Mouse (Mus musculus) urinary bladder, postnatal 36 days (tissue): ENCODE results near the gene Phf11b.
A peak's percentile ranks its signal among the peaks of the same experiment; 100 is the strongest.
"Not testable (repeated sequence)": the region's sequence is repeated elsewhere in the genome, so short reads cannot be mapped to it uniquely, and the experiment has no call there.

Experiments
- DNase-seq, 2 experiments: peaks; one replicate each; pipeline ENCODE4 v3.0.0; 2022; ENCODE audit warnings: low spot score in 2 of 2, mixed read lengths in 1 of 2

Gene Phf11b

DNA sequence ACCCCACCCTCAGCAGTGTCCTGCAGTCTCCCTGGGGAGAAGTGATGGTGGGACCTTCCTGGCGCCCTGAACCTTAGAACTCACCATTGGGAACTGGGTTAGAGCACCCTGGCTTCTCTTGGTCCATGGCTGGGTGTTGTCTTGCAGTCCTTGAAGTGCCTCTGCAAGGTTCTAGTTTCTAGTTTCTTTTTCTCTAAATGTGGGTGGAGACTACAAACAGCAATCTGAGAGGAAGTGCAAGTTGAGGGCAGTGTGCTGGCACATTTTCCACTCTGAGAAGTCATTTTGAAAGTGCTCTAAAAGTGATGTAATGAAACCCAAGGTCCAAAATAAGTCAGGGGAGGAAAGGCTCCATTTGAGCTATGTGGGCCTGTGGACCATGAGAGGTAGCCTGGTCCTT is at the start of gene Phf11b:
Phf11b (minus strand) TSS at position 163 of the 400 bp plus-strand sequence.
- DNase-seq = not testable (repeated sequence)

DNA sequence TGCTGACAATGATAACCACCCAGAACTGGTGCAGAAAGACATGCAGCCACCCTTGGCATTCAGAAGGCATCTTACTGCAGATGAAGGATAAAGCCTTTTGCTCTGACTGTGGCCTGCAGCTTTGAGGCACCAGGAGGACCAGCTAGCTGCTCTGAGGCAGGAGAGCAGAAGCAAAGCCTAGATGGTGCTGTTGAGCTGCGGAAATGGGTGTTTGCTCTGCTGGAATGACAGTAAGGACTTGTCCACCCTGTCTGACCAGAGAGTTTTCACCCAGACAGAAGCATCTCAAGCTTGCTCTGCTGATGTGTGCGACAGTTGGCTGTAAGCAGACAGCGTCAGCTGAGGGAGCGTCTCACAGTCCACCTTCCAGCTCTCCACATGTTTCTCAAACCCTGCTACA is 49.0 kb upstream of the Phf11b start:
- DNase-seq = peak; percentile 15 to 27

DNA sequence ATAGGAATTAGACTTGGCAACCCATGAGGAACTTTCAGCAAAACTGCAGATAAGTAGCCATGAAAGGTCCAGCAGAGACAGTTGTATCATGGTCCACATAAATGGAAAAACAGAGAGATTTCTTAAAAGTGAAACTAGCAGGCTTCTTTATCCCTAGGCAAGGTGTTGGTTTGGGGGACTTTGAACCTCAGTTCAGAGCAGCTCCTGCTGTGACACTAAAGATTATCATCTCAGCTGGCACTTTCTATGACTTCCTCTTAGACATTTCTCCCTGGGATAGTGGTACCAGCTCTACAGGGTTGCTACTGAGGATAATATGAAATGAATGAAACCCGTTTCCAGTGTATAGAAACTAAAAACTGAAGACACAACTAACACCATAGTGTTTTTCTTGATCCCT is 48.4 kb upstream of the Phf11b start:
- no peak for DNase-seq

DNA sequence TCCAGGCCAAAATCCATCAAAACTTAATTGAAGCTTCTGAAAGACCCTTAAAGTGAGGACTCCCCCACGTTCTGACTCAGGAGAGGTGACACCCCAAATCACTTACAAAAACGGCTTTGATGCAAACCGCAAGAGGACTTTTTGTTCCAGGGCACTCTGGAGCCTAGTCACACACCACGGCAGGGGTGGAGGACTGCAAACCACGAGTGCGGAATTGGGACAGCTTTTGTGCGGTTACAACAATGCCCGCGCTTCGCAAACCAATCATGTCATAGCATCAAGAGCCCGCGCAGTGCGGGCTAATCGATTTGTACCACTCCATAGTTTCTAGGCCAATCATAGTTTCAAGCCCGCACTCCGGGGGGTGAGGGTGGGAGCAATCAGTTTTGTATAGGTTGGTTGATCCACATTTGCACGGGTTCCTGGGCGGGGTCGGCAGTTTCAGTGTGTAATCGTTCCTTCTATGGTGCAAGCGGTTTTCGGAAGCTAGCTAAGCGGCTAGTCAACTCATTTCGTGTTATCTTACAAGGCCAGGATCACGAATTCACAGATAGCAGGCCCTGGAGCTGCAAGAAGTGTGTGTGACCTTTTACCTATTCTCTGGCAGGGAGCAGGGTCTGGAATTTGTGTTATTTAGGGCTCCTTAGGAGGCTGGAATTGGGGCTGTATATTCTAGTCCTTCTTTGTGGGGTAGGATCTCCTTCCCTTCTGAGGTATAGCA is 29.4 kb upstream of the Phf11b start:
- no peak for DNase-seq

DNA sequence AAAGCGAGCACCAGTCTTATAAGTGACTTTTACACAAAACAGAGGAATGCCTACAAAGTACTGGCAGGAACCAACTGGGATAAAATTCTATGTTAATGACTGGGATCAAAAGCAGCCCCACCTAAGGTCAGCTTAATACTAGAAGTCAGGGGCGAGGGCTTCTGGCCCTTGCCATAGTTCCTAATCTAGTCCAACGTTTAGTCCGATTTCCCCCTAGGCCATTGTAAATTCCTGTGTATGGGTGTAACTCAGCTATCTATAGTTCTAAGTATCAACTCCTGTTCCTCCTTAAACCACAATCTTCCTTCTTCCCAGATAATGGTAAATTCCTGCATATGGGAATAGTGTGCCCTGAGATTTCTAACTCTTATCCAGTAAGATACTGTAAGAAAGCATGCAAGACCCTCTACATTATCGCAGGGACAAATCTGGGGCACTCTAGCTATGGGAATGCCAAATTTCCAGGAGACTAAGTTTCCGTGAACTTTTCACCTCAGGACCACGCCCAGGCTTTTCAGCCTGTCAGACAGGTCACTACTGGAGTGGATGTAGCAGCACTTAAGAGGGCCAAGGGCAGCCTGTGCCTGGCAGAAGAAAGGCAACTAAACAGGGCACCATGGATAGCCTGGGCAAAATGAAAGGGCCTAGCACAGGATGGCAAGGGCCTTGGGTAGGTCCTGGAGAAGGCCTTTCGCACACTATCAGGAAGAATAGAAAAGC is 25.4 kb upstream of the Phf11b start:
- DNase-seq = no peak

GRCm38 (mm10) chr14:59365244-59365644 is 24.1 kb upstream of the Phf11b start, which contains the start of gene Phf11d:
Phf11d (minus strand) TSS chr14:59365470.
- DNase-seq = peak; percentile 41 to 53

DNA sequence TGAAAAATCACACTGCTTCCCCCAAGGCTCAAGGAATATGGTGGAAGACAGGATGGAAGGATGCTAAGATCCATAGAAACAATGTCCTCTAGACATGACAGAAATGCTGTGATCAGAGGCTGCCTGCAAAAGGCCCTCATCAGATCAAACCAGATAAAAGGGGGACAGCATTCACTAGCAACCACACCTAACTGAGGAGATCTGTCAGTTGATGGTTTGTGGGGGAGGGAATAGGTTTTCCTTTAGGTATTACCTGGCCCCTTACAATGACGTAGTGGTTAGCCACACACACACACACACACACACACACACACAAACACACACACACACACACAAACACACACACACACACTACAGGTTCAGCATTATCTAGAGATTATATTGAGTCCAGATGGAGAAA is 1.6 kb downstream of the Phf11b start:
- DNase-seq = no peak

DNA sequence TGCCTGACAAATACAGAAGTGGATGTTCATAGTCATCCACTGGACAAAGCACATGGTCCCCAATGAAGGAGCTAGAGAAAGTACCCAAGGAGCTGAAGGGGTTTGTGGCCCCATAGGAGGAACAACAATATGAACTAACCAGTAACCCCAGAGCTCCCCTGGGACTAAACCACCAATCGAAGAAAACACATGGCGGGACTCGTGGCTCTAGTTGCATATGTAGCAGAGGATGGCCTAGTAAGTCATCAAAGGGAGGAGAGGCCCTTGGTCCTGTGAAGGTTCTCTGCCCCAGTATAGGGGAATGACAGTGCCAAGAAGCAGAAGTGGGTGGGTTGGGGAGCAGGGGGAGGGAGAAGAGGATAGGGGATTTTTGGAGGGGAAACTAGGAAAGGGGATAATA is 5.1 kb downstream of the Phf11b start:
- not testable (repeated sequence) for DNase-seq

GRCm38 (mm10) chr14:59330499-59330898 is 10.7 kb downstream of the Phf11b start:
- peak; percentile 63 for DNase-seq

DNA sequence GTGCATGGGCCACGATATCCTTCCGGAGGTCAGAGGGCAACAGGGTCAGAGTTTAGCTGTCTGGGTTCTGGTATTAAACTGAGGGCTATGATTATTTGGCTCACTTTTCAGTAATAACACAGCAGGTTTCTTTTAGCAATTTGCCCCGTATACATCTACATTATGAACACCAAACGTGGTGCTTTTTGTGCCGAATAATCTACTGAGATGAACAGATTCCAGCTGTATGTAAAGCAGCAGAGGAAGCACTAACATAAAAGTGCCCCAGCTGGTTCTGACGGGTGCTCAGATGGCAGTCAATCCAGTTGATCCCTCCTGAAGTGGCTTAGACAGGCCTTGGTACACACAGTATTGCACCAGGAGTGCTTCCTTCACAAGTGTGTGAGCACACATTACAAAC is 21.2 kb downstream of the Phf11b start:
- DNase-seq = not testable (repeated sequence)

DNA sequence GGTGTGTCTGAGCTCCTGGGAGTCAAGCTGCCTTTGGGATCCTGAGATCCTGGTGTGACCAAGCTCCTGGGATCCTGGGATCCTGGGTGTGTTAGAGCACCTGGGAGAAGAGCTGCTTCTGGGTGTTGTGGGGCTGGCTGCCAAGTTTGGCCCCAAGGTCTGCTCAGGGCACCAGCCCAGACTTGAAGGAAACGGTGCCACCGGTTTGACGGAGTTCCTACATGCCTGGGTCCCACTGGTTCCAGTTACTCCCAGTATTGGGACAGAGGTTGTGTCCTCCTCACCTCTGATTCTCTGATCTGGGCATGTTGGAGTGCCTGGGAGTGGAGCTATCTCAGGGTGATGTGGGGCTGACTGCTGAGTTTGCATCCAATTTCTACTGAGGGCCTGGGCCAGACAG is 22.1 kb downstream of the Phf11b start:
- DNase-seq = peak; percentile 35 to 71

GRCm38 (mm10) chr14:59297391-59297790 is 43.8 kb downstream of the Phf11b start, which contains the start of gene Phf11a:
Phf11a (minus strand) TSS chr14:59297522.
- DNase-seq = not testable (repeated sequence)

DNA sequence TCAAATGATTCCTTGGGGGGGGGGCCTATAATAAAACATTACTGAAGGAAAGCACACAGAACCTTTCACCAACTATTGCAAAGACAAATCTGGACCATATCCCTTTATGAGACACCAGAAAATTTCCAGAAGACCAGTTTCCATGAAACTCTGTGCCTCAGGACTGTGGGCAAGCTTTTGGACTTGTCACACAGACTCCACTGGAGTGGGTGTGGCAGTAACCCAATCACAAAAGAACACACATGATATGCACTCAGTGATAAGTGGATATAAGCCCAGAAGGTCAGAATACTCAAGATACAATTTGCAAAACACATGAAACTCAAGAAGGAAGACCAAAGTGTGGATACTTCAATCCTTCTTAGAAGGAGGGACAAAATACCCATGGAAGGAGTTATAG is 49.4 kb downstream of the Phf11b start:
- DNase-seq = not testable (repeated sequence)

GRCm38 (mm10) chr14:59274961-59275360 is 66.2 kb downstream of the Phf11b start:
- DNase-seq = peak; percentile 53 to 69
